In genomic region chr4:46657116-46657515, GRCm38 (mm10) we compare ENCODE assay signal across 10 mouse cellular contexts. TPM values are rescaled to one million over a fixed set of nuclear protein-coding genes. Genes with fewer than 3 reads are reported as not detected.
A peak's percentile ranks its signal among the peaks of the same experiment; 100 is the strongest.
DNase-seq lines count a peak whose midpoint lies in the region; ATAC-seq and TF ChIP-seq lines count a peak whose summit lies in the region.
"Had no signal": no experiment of that assay in that cellular context is flagged by ENCODE, and none has a peak within 500 bp of the region (broad histone marks: within the 10 kb centered on the region; RNA-seq: fewer than 3 reads in every experiment).

No protein-coding gene starts in this region.

- no peak for ATAC-seq in kidney, embryonic 16.5 days (ENCODE audit: low FRiP score, low TSS enrichment)

- peak; percentile 46 for TF ChIP-seq CTCF in kidney, adult 2 months (conservative IDR thresholded peaks at IDR 0.05; ENCODE audit: insufficient read depth, insufficient read length, low read depth, low read length)

- H3K27ac ChIP-seq in kidney, adult 2 months (ENCODE audit: insufficient read depth, low read depth, low read length), result no peak overlapping the region
- no peak overlapping the region for H3K27ac ChIP-seq in kidney, embryonic 16.5 days (ENCODE audit: low read length)
- H3K27ac ChIP-seq: midbrain, embryonic 12.5 days had no signal

- no peak overlapping the region for H3K9ac ChIP-seq in kidney, embryonic 16.5 days (replicated peaks; ENCODE audit: low read length)
- H3K9ac ChIP-seq: midbrain, embryonic 12.5 days had no signal

- no peak overlapping the region for H3K4me3 ChIP-seq in kidney, adult 2 months (ENCODE audit: insufficient read depth, low read depth, low read length)
- H3K4me3 ChIP-seq in kidney, embryonic 16.5 days (ENCODE audit: low read length), result no peak overlapping the region
- H3K4me3 ChIP-seq: erythroblast, embryonic 14.5 days; midbrain, embryonic 12.5 days had no signal

- DNase-seq in kidney, adult 2 months, result peak; percentile 73
- peak; percentile 66 for DNase-seq in MN1 (ENCODE audit: low spot score)
- DNase-seq in cerebellum, adult 18-20 months, result peak; percentile 75 to 82
- DNase-seq in gastrocnemius, postnatal 10 days, result peak; percentile 82
- DNase-seq in left cerebral cortex, postnatal 10 days (ENCODE audit: extremely low spot score in 1 of 2, low spot score in 2 of 2), result peak; percentile 64 to 69
- peak; percentile 89 for DNase-seq in naive thymus-derived CD4-positive, alpha-beta T cell, adult 2 months (ENCODE audit: low read depth)
- DNase-seq in thymus, postnatal 10 days (ENCODE audit: low spot score in 2 of 2), result peak; percentile 54 to 82

- H3K4me2 ChIP-seq in kidney, embryonic 16.5 days (replicated peaks; ENCODE audit: low read depth, low read length), result no peak overlapping the region
- H3K4me2 ChIP-seq: midbrain, embryonic 12.5 days had no signal

- H3K9me3 ChIP-seq in kidney, embryonic 16.5 days (ENCODE audit: low read length), result peaks cover 3% of the 10 kb centered on the region

- H3K36me3 ChIP-seq in kidney, adult 2 months (ENCODE audit: control insufficient read depth, insufficient read depth, low read length), result no peaks in the 10 kb centered on the region
- no peaks in the 10 kb centered on the region for H3K36me3 ChIP-seq in kidney, embryonic 16.5 days (ENCODE audit: insufficient read depth, low read length)
- H3K36me3 ChIP-seq: midbrain, embryonic 12.5 days had no signal

- no peaks in the 10 kb centered on the region for H3K4me1 ChIP-seq in kidney, adult 2 months (ENCODE audit: control insufficient read depth, insufficient read depth, low read length)
- H3K4me1 ChIP-seq in kidney, embryonic 16.5 days (ENCODE audit: insufficient read depth, low read length), result no peaks in the 10 kb centered on the region
- H3K4me1 ChIP-seq: midbrain, embryonic 12.5 days had no signal

- intact Hi-C loops in left cerebral cortex, postnatal 10 days (cut with DNase I), result loop anchor here (1.0 to 10.0 kb wide), 2 partner anchors 46 to 122 kb away; partner anchors contain the start of gene Trim14

- 4% methylated on average over 5 of the region's 5 CpGs for WGBS in kidney, adult 2 months
- WGBS in kidney, embryonic 16.5 days, result 7% methylated on average over 5 of the region's 5 CpGs

- no peaks in the 10 kb centered on the region for H3K27me3 ChIP-seq in kidney, adult 2 months (replicated peaks; ENCODE audit: control insufficient read depth, insufficient read depth, low read length)
- H3K27me3 ChIP-seq in kidney, embryonic 16.5 days (ENCODE audit: insufficient read depth, low read length), result peaks cover 7% of the 10 kb centered on the region

- no peak for TF ChIP-seq POLR2A in kidney, adult 2 months (IDR thresholded peaks at IDR 0.05; ENCODE audit: low read depth, low read length)

RNA-seq across cellular contexts. Expression of gene Tbc1d2, which starts 7.1 kb away (rescaled TPM):
- polyA plus RNA-seq in kidney, adult 2 months (2012; rRNA removed), result 6.1 and 7.6 TPM in 2 replicates
- 3.4 and 3.7 TPM in 2 replicates for polyA plus RNA-seq in kidney, embryonic 16.5 days (2015; fragmentation: Nextera tagmentation; extraction: Ambion mirVana)
- 1 to 10 TPM; 1.6 to 1.8 TPM for total RNA-seq in gastrocnemius, postnatal 10 days (2021)
- 1 to 10 TPM; 1.0 to 2.0 TPM for total RNA-seq in left cerebral cortex, postnatal 10 days (2021)

RNA-seq across cellular contexts. Expression of gene Coro2a, which starts 55.1 kb away (rescaled TPM):
- polyA plus RNA-seq in kidney, adult 2 months (2012; rRNA removed), result 4.1 and 4.2 TPM in 2 replicates
- 5.9 and 6.4 TPM in 2 replicates for polyA plus RNA-seq in kidney, embryonic 16.5 days (2015; fragmentation: Nextera tagmentation; extraction: Ambion mirVana)
- total RNA-seq in gastrocnemius, postnatal 10 days (2021), result under 1 TPM; 0.40 to 0.52 TPM
- total RNA-seq in left cerebral cortex, postnatal 10 days (2021), result 10 to 100 TPM; 38.7 to 43.3 TPM

Comparison
In these comparisons a context has a peak if more than half of its experiments do, and no peak if none do; other contexts are left out.
1. RNA of gene Coro2a, which starts 55.1 kb away (total RNA-seq): 38.7 to 43.3 TPM in left cerebral cortex, postnatal 10 days; 0.40 to 0.52 TPM in gastrocnemius, postnatal 10 days; every median in the first group is over 10 times any median in the second.
2. Peak in every context shown above with its lines, with median percentiles within 50 percentile points of each other: DNase-seq.